Mouse (Mus musculus) splenic B cell, adult 2 months (primary cell): ENCODE results near the gene Usp25.

ENCODE experiments used
- DNase-seq: peaks from one replicate; pipeline ENCODE4 v3.0.0-alpha.2; 2011; ENCODE audit warnings: low read depth, low spot score
- H3K27me3 ChIP-seq: 2 replicates; pipeline ENCODE4 v1.6.1; 2012; ENCODE audit warnings: mild to moderate bottlenecking, low read length, moderate library complexity, mixed read lengths; ENCODE audit not compliant: control insufficient read depth, poor library complexity, insufficient read depth, severe bottlenecking
- H3K36me3 ChIP-seq: 2 replicates; pipeline ENCODE4 v1.6.1; 2012; ENCODE audit warnings: mild to moderate bottlenecking, low read length, moderate library complexity, mixed read lengths; ENCODE audit not compliant: control insufficient read depth, poor library complexity, insufficient read depth, severe bottlenecking

The Usp25 gene

GRCm38 (mm10) chr16:77026099-77026498 is 12.6 kb downstream of the Usp25 start:
- Histone ChIP-seq H3K27me3 (no peaks in the 10 kb centered on the region), H3K36me3 (no peaks in the 10 kb centered on the region)
- no peak for DNase-seq

- no peak for DNase-seq
- Histone ChIP-seq H3K36me3 (no peaks in the 10 kb centered on the region), H3K27me3 (no peaks in the 10 kb centered on the region)
Observed at GRCm38 (mm10) chr16:77026933-77027332, 13.4 kb downstream of the Usp25 start.

- no peaks in the 10 kb centered on the region for H3K27me3 ChIP-seq
- no peak for DNase-seq
Observed at GRCm38 (mm10) chr16:77027976-77028686, 14.6 kb downstream of the Usp25 start.

GRCm38 (mm10) chr16:77028687-77029417 is 15.3 kb downstream of the Usp25 start:
- DNase-seq = no peak

More at GRCm38 (mm10) chr16:77027976-77028686, 14.6 kb downstream of the Usp25 start:
- H3K36me3 ChIP-seq = no peaks in the 10 kb centered on the region

GRCm38 (mm10) chr16:77030435-77030834 is 16.9 kb downstream of the Usp25 start:
- Histone ChIP-seq H3K27me3 (no peaks in the 10 kb centered on the region), H3K36me3 (no peaks in the 10 kb centered on the region)
- DNase-seq = no peak

More at GRCm38 (mm10) chr16:77028687-77029417, 15.3 kb downstream of the Usp25 start:
- no peaks in the 10 kb centered on the region for H3K27me3 ChIP-seq
- no peaks in the 10 kb centered on the region for H3K36me3 ChIP-seq

GRCm38 (mm10) chr16:77034329-77034728 is 20.8 kb downstream of the Usp25 start:
- Histone ChIP-seq H3K27me3 (no peaks in the 10 kb centered on the region), H3K36me3 (peaks cover 5% of the 10 kb centered on the region; the same call in 1 of the 2 replicates)
- DNase-seq = no peak

- peaks cover 5% of the 10 kb centered on the region; the same call in 1 of the 2 replicates for H3K36me3 ChIP-seq
- H3K27me3 ChIP-seq = no peaks in the 10 kb centered on the region
- DNase-seq = no peak
Observed at GRCm38 (mm10) chr16:77034751-77035150, 21.2 kb downstream of the Usp25 start.

- no peaks in the 10 kb centered on the region for H3K27me3 ChIP-seq
- H3K36me3 ChIP-seq = peaks cover 5% of the 10 kb centered on the region
- DNase-seq = no peak
Observed at GRCm38 (mm10) chr16:77041573-77041972, 28.1 kb downstream of the Usp25 start.

GRCm38 (mm10) chr16:77043499-77043898 is 30.0 kb downstream of the Usp25 start:
- H3K36me3 ChIP-seq = no peaks in the 10 kb centered on the region; the same call in 1 of the 2 replicates
- no peaks in the 10 kb centered on the region for H3K27me3 ChIP-seq
- no peak for DNase-seq

GRCm38 (mm10) chr16:77054184-77054583 is 40.7 kb downstream of the Usp25 start:
- no peak for DNase-seq

GRCm38 (mm10) chr16:77055519-77056159 is 42.1 kb downstream of the Usp25 start:
- no peak for DNase-seq
- Histone ChIP-seq H3K27me3 (no peaks in the 10 kb centered on the region), H3K36me3 (peaks cover 8% of the 10 kb centered on the region; the same call in 1 of the 2 replicates)

More at GRCm38 (mm10) chr16:77054184-77054583, 40.7 kb downstream of the Usp25 start:
- peaks cover 8% of the 10 kb centered on the region; the same call in 1 of the 2 replicates for H3K36me3 ChIP-seq
- H3K27me3 ChIP-seq = no peaks in the 10 kb centered on the region

GRCm38 (mm10) chr16:77056160-77056520 is 42.6 kb downstream of the Usp25 start:
- Histone ChIP-seq H3K36me3 (peaks cover 8% of the 10 kb centered on the region; the same call in 1 of the 2 replicates), H3K27me3 (no peaks in the 10 kb centered on the region)
- DNase-seq = no peak

- Histone ChIP-seq H3K36me3 (peaks cover 6% of the 10 kb centered on the region; the same call in 1 of the 2 replicates), H3K27me3 (no peaks in the 10 kb centered on the region)
- no peak for DNase-seq
Observed at GRCm38 (mm10) chr16:77058567-77058966, 45.1 kb downstream of the Usp25 start.

GRCm38 (mm10) chr16:77060166-77060565 is 46.7 kb downstream of the Usp25 start:
- Histone ChIP-seq H3K27me3 (no peaks in the 10 kb centered on the region), H3K36me3 (peaks cover 4% of the 10 kb centered on the region; the same call in 1 of the 2 replicates)
- no peak for DNase-seq

- no peak for DNase-seq
- Histone ChIP-seq H3K27me3 (no peaks in the 10 kb centered on the region), H3K36me3 (peaks cover 4% of the 10 kb centered on the region)
Observed at GRCm38 (mm10) chr16:77063916-77064315, 50.4 kb downstream of the Usp25 start.
